Mouse (Mus musculus): Measurements from ENCODE around the gene Tcp10b. TPM values are rescaled to one million over a fixed set of nuclear protein-coding genes. Genes with fewer than 3 reads are reported as not detected.
"Not testable (repeated sequence)": the region's sequence is repeated elsewhere in the genome, so short reads cannot be mapped to it uniquely, and the experiment has no call there.

Gene Tcp10b
- polyA plus RNA-seq, 1 experiment from 2014 or later: not detected

- not testable (repeated sequence) for H3K27ac ChIP-seq (replicated peaks in 1 of 2; ENCODE audit: control insufficient read depth in 1 of 2, insufficient read depth in 1 of 2, low read depth in 2 of 2, low read length in 2 of 2); H3K4me2 ChIP-seq (ENCODE audit: low read length); H3K4me1 ChIP-seq (ENCODE audit: control insufficient read depth in 2 of 2, insufficient read depth in 2 of 2, low read length in 2 of 2); H3K9ac ChIP-seq (ENCODE audit: low read length); ATAC-seq (ENCODE audit: insufficient number of reproducible peaks, insufficient read depth, low FRiP score, low read depth); H3K27me3 ChIP-seq (ENCODE audit: control insufficient read depth, insufficient read depth, low read length); H3K4me3 ChIP-seq (ENCODE audit: control insufficient read depth in 1 of 2, insufficient read depth in 1 of 2, low read depth in 1 of 2, low read length in 2 of 2); H3K36me3 ChIP-seq (ENCODE audit: control insufficient read depth, insufficient read depth, low read length); H3K9me3 ChIP-seq (ENCODE audit: control insufficient read depth, low read length)
- 34% methylated on average over 2 of the region's 3 CpGs for WGBS
These were observed 63.3 kb downstream of the Tcp10b start for GRCm38 (mm10) chr17:13124241-13124640.

- not testable (repeated sequence) for H3K36me3 ChIP-seq (ENCODE audit: control insufficient read depth, insufficient read depth, low read length); H3K27ac ChIP-seq (replicated peaks in 1 of 2; ENCODE audit: control insufficient read depth in 1 of 2, insufficient read depth in 1 of 2, low read depth in 2 of 2, low read length in 2 of 2); H3K9me3 ChIP-seq (ENCODE audit: control insufficient read depth, low read length); H3K9ac ChIP-seq (ENCODE audit: low read length); H3K4me3 ChIP-seq (ENCODE audit: control insufficient read depth in 1 of 2, insufficient read depth in 1 of 2, low read depth in 1 of 2, low read length in 2 of 2); H3K4me1 ChIP-seq (ENCODE audit: control insufficient read depth in 2 of 2, insufficient read depth in 2 of 2, low read length in 2 of 2); H3K4me2 ChIP-seq (ENCODE audit: low read length); ATAC-seq (ENCODE audit: insufficient number of reproducible peaks, insufficient read depth, low FRiP score, low read depth); H3K27me3 ChIP-seq (ENCODE audit: control insufficient read depth, insufficient read depth, low read length)
- no CpG with 5 or more reads among the region's 3 CpGs for whole genome bisulfite sequencing
These were observed 68.4 kb downstream of the Tcp10b start for GRCm38 (mm10) chr17:13129324-13129723.

- H3K9me3 ChIP-seq (ENCODE audit: control insufficient read depth, low read length); H3K27ac ChIP-seq (replicated peaks in 1 of 2; ENCODE audit: control insufficient read depth in 1 of 2, insufficient read depth in 1 of 2, low read depth in 2 of 2, low read length in 2 of 2); H3K27me3 ChIP-seq (ENCODE audit: control insufficient read depth, insufficient read depth, low read length); H3K9ac ChIP-seq (ENCODE audit: low read length); H3K4me2 ChIP-seq (ENCODE audit: low read length); H3K36me3 ChIP-seq (ENCODE audit: control insufficient read depth, insufficient read depth, low read length); H3K4me3 ChIP-seq (ENCODE audit: control insufficient read depth in 1 of 2, insufficient read depth in 1 of 2, low read depth in 1 of 2, low read length in 2 of 2); H3K4me1 ChIP-seq (ENCODE audit: control insufficient read depth in 2 of 2, insufficient read depth in 2 of 2, low read length in 2 of 2); ATAC-seq (ENCODE audit: insufficient number of reproducible peaks, insufficient read depth, low FRiP score, low read depth): not testable (repeated sequence)
- 78% methylated on average over 9 of the region's 11 CpGs for WGBS
These were observed 69.0 kb downstream of the Tcp10b start for GRCm38 (mm10) chr17:13129737-13130465.

GRCm38 (mm10) chr17:13131710-13132109, 70.8 kb downstream of the Tcp10b start, which contains the start of gene Unc93a:
Gene Unc93a (minus strand): TSS chr17:13131810.
- H3K4me1 ChIP-seq (ENCODE audit: control insufficient read depth in 2 of 2, insufficient read depth in 2 of 2, low read length in 2 of 2); H3K4me2 ChIP-seq (ENCODE audit: low read length); H3K27me3 ChIP-seq (ENCODE audit: control insufficient read depth, insufficient read depth, low read length); ATAC-seq (ENCODE audit: insufficient number of reproducible peaks, insufficient read depth, low FRiP score, low read depth); H3K9ac ChIP-seq (ENCODE audit: low read length); H3K27ac ChIP-seq (replicated peaks in 1 of 2; ENCODE audit: control insufficient read depth in 1 of 2, insufficient read depth in 1 of 2, low read depth in 2 of 2, low read length in 2 of 2); H3K36me3 ChIP-seq (ENCODE audit: control insufficient read depth, insufficient read depth, low read length); H3K9me3 ChIP-seq (ENCODE audit: control insufficient read depth, low read length); H3K4me3 ChIP-seq (ENCODE audit: control insufficient read depth in 1 of 2, insufficient read depth in 1 of 2, low read depth in 1 of 2, low read length in 2 of 2): not testable (repeated sequence)
- 66% methylated on average over 3 of the region's 4 CpGs for WGBS

Other genes with a start within 250 kb of the Tcp10b start
- gene Mas1, start 193.0 kb upstream of the Tcp10b start, polyA plus RNA-seq (2014; fragmentation: Nextera tagmentation; extraction: Ambion mirVana): 0.65 and 0.70 TPM in 2 replicates
- gene Mrgprh, start 185.1 kb upstream of the Tcp10b start, polyA plus RNA-seq (2014; fragmentation: Nextera tagmentation; extraction: Ambion mirVana): 0.09 and 0.16 TPM in 2 replicates
- 1.5 and 1.6 TPM in 2 replicates for gene Pnldc1, start 150.9 kb upstream of the Tcp10b start, polyA plus RNA-seq (2014; fragmentation: Nextera tagmentation; extraction: Ambion mirVana)
- 345 and 353 TPM in 2 replicates for gene Tcp1, start 145.4 kb upstream of the Tcp10b start, polyA plus RNA-seq (2014; fragmentation: Nextera tagmentation; extraction: Ambion mirVana)
- 197 and 200 TPM in 2 replicates for gene Mrpl18, start 144.8 kb upstream of the Tcp10b start, polyA plus RNA-seq (2014; fragmentation: Nextera tagmentation; extraction: Ambion mirVana)
- 0.24 and 0.28 TPM in 2 replicates for gene Acat3, start 120.5 kb upstream of the Tcp10b start, polyA plus RNA-seq (2014; fragmentation: Nextera tagmentation; extraction: Ambion mirVana)
- 22.8 and 25.6 TPM in 2 replicates for gene Acat2, start 100.4 kb upstream of the Tcp10b start, polyA plus RNA-seq (2014; fragmentation: Nextera tagmentation; extraction: Ambion mirVana)
- gene Wtap, start 66.9 kb upstream of the Tcp10b start, polyA plus RNA-seq (2014; fragmentation: Nextera tagmentation; extraction: Ambion mirVana): 83.1 and 85.7 TPM in 2 replicates
- gene Sod2, start 54.3 kb upstream of the Tcp10b start, polyA plus RNA-seq (2014; fragmentation: Nextera tagmentation; extraction: Ambion mirVana): 520 and 533 TPM in 2 replicates
- gene Gpr31b, start 8.8 kb upstream of the Tcp10b start, polyA plus RNA-seq (2014; fragmentation: Nextera tagmentation; extraction: Ambion mirVana): 0.30 TPM in 1 of 2 replicates, not detected in the other
- not detected in 2 replicates for gene Unc93a, start 70.7 kb downstream of the Tcp10b start, polyA plus RNA-seq (2014; fragmentation: Nextera tagmentation; extraction: Ambion mirVana)
- not detected in 2 replicates for gene Smok2a, start 160.1 kb downstream of the Tcp10b start, polyA plus RNA-seq (2014; fragmentation: Nextera tagmentation; extraction: Ambion mirVana)
- not detected in 2 replicates for gene Smok2b, start 169.2 kb downstream of the Tcp10b start, polyA plus RNA-seq (2014; fragmentation: Nextera tagmentation; extraction: Ambion mirVana)

Data from heart, embryonic 14.5 days (tissue).